Mouse (Mus musculus) small intestine, adult 2 months (tissue): ENCODE results near the gene Tmem184c.

ENCODE experiments used
- CTCF ChIP-seq: fragments of 200-500 bp; IDR thresholded peaks from 2 replicates; pipeline ENCODE4 v1.5.1; 2012; ENCODE audit warnings: low read depth, mild to moderate bottlenecking, control low read depth, inconsistent platforms, low read length, moderate library complexity, mixed read lengths; ENCODE audit not compliant: insufficient replicate concordance, insufficient read length; ENCODE audit errors: extremely low read depth
- POLR2A ChIP-seq: fragments of 200-500 bp; IDR thresholded peaks from 2 replicates; pipeline ENCODE4 v1.6.1; 2012; ENCODE audit warnings: low read depth, mild to moderate bottlenecking, control low read depth, inconsistent platforms, low read length, moderate library complexity

GRCm38 (mm10) chr8:77577674-77578073, 32.8 kb downstream of the Tmem184c start:
- TF ChIP-seq CTCF (no peak), POLR2A (no peak)
